Mouse (Mus musculus): ENCODE results near the gene Slco4c1.

Gene Slco4c1

DNA sequence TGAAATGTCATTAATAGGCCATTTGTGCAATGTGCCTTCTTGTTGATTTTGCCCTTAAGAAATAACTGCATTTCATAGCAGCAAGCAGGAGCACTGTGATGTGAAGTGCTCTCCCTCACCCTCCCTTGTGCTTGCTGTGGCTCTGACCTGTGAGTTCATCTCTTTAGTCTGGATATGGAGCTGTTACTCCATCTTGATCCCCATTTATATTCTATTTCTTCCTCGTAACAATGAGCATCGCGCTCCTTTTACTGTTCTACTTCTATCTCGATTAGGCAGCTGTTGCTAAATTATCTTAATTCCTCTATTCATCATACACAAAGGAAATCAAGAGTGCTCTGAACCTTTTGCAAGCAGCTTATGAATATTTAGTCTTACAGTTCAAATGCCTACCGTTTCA lies 98.3 kb downstream of the Slco4c1 start:
- in situ Hi-C loops (cut with MboI, MseI) = no loop called here

DNA sequence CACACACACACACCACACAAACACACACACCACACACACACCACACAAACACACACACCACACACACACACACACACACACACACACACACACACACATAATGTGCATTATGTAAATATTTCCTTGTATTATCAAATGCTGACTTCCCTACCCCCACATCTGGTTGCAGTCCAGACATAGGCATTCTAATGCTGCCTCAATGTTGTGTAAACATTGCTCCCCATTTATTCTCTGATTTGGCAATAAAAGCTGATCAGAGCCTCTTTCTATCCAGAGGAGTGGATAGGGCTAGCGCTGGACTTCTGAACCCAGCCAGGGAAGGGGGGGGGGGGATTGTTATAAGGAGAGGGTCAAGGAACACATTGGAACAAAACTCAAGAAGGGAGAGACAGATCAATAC lies 101.7 kb downstream of the Slco4c1 start:
- in situ Hi-C loops (cut with MboI, MseI) = no loop called here

DNA sequence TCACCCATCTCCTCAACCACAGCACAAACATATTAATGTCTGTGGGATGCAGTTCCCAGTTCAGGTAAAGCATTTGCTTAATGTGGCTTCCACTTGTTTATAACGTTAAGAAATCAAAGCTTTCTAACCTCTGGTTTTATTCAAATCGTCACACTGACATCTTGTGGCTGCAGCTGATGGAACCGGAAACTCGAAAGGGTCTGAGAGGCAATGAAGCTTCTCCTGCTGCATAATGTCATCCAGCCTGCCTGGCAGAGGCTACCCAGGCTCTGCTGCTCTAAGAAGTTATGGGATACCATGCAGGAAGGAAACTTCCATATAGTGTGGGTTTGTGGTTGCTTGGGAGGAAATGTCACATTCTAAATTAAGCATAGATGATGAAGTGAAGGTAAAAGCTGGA lies 103.7 kb downstream of the Slco4c1 start:
- in situ Hi-C loops (cut with MboI, MseI) = no loop called here

DNA sequence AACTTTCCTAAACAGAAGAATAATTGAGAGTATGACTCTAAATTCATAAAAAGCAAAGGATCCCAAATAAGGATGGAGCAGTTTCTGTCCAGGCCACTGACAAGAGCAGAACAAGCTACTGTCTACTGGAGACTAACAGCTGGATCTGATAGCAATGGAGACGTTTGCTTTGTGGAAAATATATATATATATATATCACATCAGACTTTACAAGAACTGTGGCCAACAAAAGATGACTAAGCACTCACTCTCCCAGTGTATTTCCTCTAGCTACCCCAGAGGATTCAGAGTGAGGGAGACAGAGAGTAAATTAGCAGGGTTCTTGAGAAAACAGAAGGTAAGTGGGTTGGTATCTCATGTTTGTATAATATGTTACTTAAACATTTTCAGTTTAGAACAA lies 105.4 kb downstream of the Slco4c1 start:
- in situ Hi-C loops (cut with MboI, MseI) = no loop called here
